Mouse (Mus musculus) 3T3-L1 (cell line): ENCODE measurements at regions not wholly inside any gene's neighbourhood (a gene's known extent, or its start where the extent isn't known, plus 50 kb on each side); places are given as distances from the start of the nearest gene placed in this dataset.
A peak's percentile ranks its signal among the peaks of the same experiment; 100 is the strongest.

Experiments
- DNase-seq: peaks from one replicate; pipeline ENCODE4 v3.0.0-alpha.2; 2015; ENCODE audit warnings: low read depth, low spot score

DNA sequence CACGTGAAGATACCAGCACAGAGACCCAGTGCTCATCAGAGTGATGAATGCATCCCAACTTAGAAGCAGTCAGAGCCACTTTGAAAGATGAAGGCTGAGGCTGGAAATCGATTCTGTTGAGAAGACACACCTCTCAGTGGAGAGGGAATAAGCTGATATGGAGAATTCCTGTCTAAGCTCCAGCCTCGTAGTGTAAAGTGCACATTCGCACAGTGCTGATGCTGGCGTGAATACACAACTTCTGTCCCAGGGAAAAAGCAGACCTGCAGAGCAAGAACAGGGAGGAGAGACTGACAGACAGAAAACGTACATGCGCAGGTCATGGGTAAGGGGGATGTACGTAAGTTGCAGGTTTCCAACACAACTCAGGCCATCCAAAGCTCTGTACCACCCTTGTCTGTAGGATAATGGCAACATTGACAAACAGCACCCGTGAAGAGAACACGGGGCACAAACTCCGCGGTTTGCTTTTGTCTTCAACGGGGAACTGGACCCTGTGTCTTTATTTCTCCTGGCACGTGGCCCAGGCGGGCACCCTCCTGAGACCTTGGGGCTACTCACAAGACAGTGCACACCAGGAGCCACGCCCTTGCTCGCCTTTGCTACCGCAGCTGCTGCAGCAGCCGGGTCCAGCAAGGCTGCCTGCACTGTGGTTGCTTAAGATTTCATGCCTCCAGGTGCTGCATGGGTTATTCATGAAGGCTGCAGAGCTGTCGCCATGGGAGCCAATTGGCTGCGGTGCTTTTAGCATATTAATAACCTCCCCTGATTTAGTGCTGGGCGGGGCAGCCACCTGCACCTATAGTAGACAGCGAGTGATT is 434.3 kb downstream of the Cmpk2 start:
- no peak for DNase-seq

DNA sequence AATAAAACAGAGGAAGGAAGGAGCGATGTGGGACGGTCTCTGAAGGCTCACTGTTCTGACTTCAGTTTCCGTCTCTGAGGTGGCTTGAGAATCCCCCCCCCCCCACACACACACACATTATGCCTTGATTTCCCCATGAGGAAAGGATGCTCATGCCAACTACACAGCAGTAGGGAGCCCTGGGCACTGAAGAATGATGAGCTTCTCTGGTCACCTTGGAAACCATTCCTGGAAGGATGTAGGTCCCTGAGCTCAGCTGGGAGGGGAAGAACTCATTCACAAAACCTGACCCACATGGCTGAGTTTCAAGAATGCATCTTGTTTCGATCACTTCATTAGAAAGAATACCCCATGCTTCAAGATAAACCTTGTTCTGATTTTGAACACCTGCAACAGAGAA is 422.2 kb downstream of the Cmpk2 start:
- no peak for DNase-seq

DNA sequence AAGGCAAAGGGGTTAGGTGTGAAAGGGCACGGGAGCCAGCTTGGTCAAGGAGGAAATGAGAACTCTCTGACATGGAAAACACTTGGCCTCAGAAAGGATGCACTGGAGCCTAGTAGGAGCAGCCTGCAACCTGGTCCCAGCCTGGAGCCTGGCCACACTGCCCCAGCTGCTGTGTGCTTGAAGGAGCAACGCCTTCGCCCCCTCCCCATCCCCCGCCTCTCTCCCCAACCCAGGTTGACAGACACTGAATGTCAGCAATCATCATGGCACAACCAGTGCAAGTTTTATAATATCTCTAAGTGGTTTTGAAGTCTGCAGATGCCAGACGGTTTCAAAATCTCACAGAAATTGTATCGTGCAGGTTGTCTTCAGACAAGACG is 417.6 kb downstream of the Cmpk2 start:
- DNase-seq, result no peak

- DNase-seq, result no peak
Measured at GRCm38 (mm10) chr12:26885831-26886634, 417.0 kb downstream of the Cmpk2 start.

DNA sequence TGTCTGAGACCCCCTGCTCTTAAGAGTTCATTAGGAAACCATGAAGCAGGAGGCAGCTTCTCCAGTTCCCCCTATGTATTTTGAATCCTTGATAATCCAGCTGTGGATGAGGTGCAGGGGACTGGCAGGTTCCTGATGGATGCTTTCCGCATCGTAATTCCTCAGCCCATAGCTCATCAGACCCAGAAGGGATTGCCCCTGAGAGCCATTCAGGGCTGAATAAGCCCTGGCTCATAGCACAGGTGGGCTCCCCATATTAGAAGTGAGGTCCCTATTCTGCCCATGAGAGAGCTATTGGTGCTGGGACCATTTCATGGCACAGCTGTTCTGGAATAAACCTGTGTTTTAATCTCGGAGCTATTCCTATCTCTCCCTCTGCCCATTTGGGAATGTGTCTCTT is 416.1 kb downstream of the Cmpk2 start:
- no peak for DNase-seq

- peak; percentile 48 for DNase-seq
Measured at GRCm38 (mm10) chr12:26884156-26884555, 415.2 kb downstream of the Cmpk2 start.

DNA sequence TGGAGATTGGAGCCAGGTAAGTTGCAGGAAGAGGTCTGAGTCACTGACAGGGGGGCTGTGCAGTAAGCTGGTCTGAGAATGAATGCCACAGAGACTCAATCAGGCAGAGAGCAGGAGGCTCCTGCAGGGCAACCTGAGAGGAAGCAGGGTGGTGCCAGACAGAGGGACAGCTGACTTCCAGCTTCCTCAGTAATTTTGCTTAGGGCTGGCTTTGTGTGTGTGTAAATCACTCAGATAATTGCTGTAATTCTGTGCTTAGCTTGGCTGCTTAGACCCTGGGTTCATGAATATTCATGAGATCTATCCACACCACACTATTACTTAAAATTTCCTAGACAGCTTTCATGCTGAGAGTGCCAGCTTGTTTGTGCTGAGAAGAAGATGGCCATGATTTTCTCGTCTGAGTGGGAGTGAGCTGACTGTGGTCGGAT is 408.7 kb downstream of the Cmpk2 start:
- no peak for DNase-seq

DNA sequence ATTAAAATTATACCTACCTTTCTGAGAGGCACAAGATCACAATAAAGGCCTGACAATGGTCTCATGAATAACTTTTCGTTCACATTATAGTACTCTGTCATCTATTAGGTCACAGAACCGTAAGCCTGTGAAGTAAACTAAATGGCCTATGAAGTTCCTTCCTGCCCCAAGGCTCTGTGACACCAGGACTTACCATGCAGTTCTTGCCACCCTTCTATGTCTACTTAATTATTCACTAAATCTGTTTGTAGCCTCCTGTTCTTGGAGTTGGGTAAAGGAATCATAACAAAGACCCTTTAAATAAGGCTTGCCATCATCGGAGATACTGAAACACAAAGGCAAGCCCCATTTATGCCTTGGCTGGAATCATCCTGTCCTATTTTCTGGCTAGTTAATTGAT is 408.3 kb downstream of the Cmpk2 start:
- DNase-seq, result no peak

- DNase-seq, result no peak
Measured at GRCm38 (mm10) chr12:26872466-26872865, 403.5 kb downstream of the Cmpk2 start.

GRCm38 (mm10) chr12:26867731-26868130 is 398.7 kb downstream of the Cmpk2 start:
- no peak for DNase-seq

GRCm38 (mm10) chr12:26855091-26855516 is 386.1 kb downstream of the Cmpk2 start:
- no peak for DNase-seq

DNA sequence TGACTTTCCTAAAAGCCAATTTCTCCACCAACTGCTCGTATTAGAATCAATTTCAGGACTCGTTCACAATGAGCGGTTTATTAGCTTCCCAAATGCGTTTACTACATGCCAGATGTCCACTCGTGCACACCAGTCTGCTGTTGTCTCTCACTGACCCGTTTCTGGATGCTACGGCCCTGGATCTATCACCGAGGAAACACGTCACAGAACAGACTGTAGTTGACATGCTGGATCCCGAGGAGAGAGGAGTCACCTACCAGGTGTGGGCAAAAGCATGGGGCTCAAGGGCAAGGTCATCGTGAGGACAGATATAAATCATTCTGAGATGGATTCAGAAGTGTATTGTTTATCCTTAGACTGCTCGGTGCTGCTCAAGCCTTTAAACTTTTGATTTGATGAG is 375.9 kb downstream of the Cmpk2 start:
- no peak for DNase-seq

DNA sequence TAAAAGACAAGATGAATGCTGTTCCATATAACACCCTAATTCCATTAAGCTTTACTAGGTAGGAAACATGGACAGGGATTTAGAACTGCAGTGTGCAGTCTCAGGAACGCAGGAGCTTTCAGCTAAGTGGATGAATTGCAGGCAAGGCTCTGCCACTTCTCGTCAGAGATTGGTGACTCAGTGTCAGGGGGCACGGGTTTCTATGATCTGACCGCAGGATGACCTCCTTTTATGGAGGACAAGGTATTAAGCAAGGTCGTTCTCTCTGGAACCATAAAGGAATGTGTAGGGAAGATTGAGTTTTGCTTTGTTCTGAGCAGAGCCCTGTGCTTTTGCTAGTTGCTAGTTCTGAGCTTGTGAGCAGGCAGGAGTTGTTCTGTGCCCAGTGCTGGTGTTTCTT is 373.7 kb downstream of the Cmpk2 start:
- peak; percentile 2 for DNase-seq

DNA sequence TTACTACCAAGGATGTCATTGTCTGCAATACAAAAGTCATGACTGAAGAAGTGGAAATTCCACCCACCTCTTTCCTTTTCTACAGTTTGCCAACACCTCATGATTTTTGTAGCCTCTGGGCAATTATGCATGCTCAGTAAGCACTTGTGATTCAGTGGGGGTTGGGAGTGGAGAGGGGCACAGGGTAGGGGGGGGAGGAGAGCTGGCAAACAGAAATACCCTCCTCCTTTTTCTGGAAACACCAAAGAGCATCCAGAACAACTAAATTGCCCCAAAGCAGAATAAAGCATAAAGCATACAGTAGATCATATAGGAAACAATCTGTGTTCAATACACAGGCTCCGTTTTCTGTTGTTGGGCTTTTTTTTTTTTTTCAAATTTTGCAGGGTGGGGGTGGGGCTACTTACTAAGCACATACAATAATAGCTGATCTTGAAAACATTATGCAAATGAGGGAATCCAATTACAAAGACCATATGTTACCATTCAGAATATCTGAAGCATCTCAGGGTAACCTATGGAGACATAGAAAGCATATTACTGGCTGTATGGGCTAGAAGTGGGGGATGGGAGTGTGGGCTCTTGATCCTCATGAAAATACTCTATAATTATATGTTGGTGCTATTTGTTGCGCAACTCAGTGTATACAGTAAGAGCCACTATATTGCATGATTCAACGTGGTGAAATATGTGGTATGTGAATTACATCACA is 352.4 kb downstream of the Cmpk2 start:
- no peak for DNase-seq

GRCm38 (mm10) chr12:26817866-26818265 is 348.9 kb downstream of the Cmpk2 start:
- no peak for DNase-seq

DNA sequence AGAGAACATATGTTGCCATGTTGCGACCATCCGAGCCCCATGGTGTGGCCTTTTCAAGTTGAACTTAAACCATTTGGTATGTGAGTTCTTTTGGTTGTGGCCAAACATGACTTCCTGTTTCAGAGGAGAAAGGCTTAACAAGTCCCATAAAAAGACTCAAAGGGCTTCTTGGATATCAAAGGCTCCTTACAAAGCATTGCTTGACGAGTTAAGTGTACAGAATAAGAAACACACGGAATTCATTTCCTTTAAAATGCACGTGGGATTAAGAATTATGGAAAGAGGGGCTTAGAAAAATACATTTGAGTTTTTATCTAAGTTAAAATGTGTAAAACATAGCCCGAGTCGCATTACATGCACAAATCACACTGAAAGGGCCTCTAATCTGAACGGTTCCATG is 346.8 kb downstream of the Cmpk2 start:
- DNase-seq, result no peak

- DNase-seq, result no peak
Measured at GRCm38 (mm10) chr12:26810565-26811177, 341.7 kb downstream of the Cmpk2 start.

GRCm38 (mm10) chr12:26809670-26810069 is 340.7 kb downstream of the Cmpk2 start:
- no peak for DNase-seq

- no peak for DNase-seq
Measured at GRCm38 (mm10) chr12:26802542-26802941, 333.5 kb downstream of the Cmpk2 start.

DNA sequence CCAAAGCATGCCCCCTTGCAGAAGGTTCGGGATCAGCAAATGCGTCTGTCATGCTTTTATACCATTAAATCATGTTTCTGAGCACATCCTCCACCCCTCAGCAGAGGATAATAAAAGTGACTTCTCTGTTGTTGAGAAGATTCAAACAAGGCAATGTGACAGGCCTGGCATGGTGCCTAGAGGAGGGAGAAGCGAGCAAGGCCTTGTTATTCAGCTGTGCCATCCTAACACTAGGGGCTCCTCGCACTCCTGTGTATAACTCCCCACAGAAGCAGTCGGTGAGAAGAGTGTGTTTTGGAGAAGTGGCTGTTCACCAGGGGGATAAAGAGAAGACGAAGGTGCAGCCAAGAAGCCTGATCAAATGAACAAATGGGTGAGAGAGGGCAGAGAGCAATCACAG is 330.3 kb downstream of the Cmpk2 start:
- DNase-seq, result no peak

- no peak for DNase-seq
Measured at GRCm38 (mm10) chr12:26796367-26796766, 327.4 kb downstream of the Cmpk2 start.

DNA sequence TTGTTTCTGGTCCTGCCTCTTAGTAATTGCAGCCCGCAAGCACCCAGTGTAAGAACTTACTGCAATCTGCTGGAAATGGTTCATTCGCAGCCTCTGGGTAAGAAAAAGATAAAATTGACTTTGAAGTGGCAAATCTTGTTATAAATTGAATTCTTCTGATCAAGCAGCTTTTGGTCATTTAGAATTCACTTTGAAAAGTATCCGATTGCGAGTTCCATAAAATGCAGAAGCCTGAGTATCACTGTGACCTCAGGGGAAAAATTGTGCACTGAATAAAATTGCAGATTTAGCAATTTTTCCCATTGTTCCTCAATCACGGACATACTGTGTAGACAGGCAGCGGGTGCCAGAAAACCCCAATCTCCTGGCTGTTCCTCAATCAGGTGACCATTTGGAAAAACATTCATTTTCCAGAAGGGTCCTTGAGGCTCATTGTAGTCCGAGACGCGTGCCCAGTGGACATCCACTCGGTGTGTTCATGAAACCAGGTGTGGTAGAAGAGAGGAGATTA is 320.4 kb downstream of the Cmpk2 start:
- no peak for DNase-seq
